Mouse (Mus musculus) myocyte (in vitro differentiated cells): ENCODE measurements at regions not wholly inside any gene's neighbourhood (a gene's known extent, or its start where the extent isn't known, plus 50 kb on each side); places are given as distances from the start of the nearest gene placed in this dataset.

ENCODE experiments used
- CEBPB ChIP-seq: IDR thresholded peaks from 2 replicates; pipeline ENCODE4 v1.6.1; 2011; ENCODE audit warnings: mild to moderate bottlenecking, moderate library complexity; ENCODE audit not compliant: poor library complexity, insufficient read depth, severe bottlenecking
- MAX ChIP-seq: IDR thresholded peaks from one replicate; pipeline ENCODE4 v1.6.1; 2011; ENCODE audit warnings: low read depth, mild to moderate bottlenecking, control low read depth
- MYOD1 ChIP-seq, 3 experiments: IDR thresholded peaks; one replicate each; pipeline ENCODE4 v1.6.1; 2011; ENCODE audit warnings: control low read depth in 2 of 3, low read depth in 2 of 3, mild to moderate bottlenecking in 2 of 3, moderate library complexity in 1 of 3; ENCODE audit not compliant: insufficient read length in 2 of 3, control insufficient read depth in 1 of 3
- POLR2AphosphoS2 ChIP-seq: IDR thresholded peaks from one replicate; pipeline ENCODE4 v1.6.1; 2011; ENCODE audit warnings: low read depth, control low read depth; ENCODE audit not compliant: insufficient read length
- REST ChIP-seq: IDR thresholded peaks from one replicate; pipeline ENCODE4 v1.6.1; 2011; ENCODE audit warnings: mild to moderate bottlenecking, control low read depth, moderate library complexity; ENCODE audit not compliant: insufficient read depth, insufficient read length
- SRF ChIP-seq: IDR thresholded peaks from one replicate; pipeline ENCODE4 v1.6.1; 2011; ENCODE audit warnings: low read depth; ENCODE audit not compliant: control insufficient read depth, insufficient read length
- TCF12 ChIP-seq: IDR thresholded peaks from one replicate; pipeline ENCODE4 v1.6.1; 2011; ENCODE audit warnings: mild to moderate bottlenecking, control low read depth; ENCODE audit not compliant: poor library complexity, insufficient read depth, severe bottlenecking
- USF1 ChIP-seq: IDR thresholded peaks from one replicate; pipeline ENCODE4 v1.6.1; 2011; ENCODE audit warnings: low read depth, mild to moderate bottlenecking, control low read depth, moderate library complexity

GRCm38 (mm10) chr13:37602256-37602655, 175.9 kb upstream of the Rreb1 start:
- TF ChIP-seq CEBPB (no peak), POLR2AphosphoS2 (no peak), REST (no peak), TCF12 (no peak), MYOD1 (IDR thresholded peaks at IDR 0.05; ENCODE audit: control insufficient read depth in 1 of 3, insufficient read length in 2 of 3, low read depth in 2 of 3) (no peak), MAX (no peak), SRF (no peak), USF1 (no peak)
